Mouse (Mus musculus) CH12.LX (cell line): ENCODE measurements at regions not wholly inside any gene's neighbourhood (a gene's known extent, or its start where the extent isn't known, plus 50 kb on each side); places are given as distances from the start of the nearest gene placed in this dataset.

ENCODE experiments used
- DNase-seq: peaks from one replicate; pipeline ENCODE4 v3.0.0-alpha.2; 2013; ENCODE audit errors: extremely low read depth
- H3K27ac ChIP-seq: 2 replicates; pipeline ENCODE4 v1.5.1; 2012; ENCODE audit warnings: low read depth, mild to moderate bottlenecking, control low read depth, moderate library complexity; ENCODE audit not compliant: insufficient read depth
- H3K27me3 ChIP-seq: replicated peaks from 2 replicates; pipeline ENCODE3; 2012; ENCODE audit warnings: inconsistent platforms
- H3K36me3 ChIP-seq, 2 experiments: replicated peaks in 1 of 2; 2 replicates each; pipeline versions ENCODE3 to v1.6.1; 2012; ENCODE audit warnings: inconsistent platforms in 1 of 2, low read length in 1 of 2, mild to moderate bottlenecking in 1 of 2, mixed read lengths in 1 of 2, moderate library complexity in 1 of 2; ENCODE audit not compliant: control insufficient read depth in 1 of 2, insufficient read depth in 1 of 2
- H3K4me1 ChIP-seq, 2 experiments: 2 replicates each; pipeline ENCODE4 v1.6.1; 2012; ENCODE audit warnings: inconsistent platforms in 1 of 2, moderate library complexity in 1 of 2; ENCODE audit not compliant: insufficient read depth in 2 of 2, control insufficient read depth in 1 of 2
- H3K4me2 ChIP-seq: 2 replicates; pipeline ENCODE4 v1.6.1; 2012; ENCODE audit warnings: low read depth, mild to moderate bottlenecking, control low read depth; ENCODE audit not compliant: poor library complexity, insufficient read depth, severe bottlenecking
- H3K4me3 ChIP-seq, 3 experiments: fragments of 150-350 bp in 1 of 3; sonication (generic) in 1 of 3; replicated peaks in 1 of 3; 2 replicates each; pipeline versions ENCODE3 to v1.5.1; 2011 to 2012; ENCODE audit warnings: low read depth in 2 of 3, low read length in 2 of 3, mild to moderate bottlenecking in 2 of 3, moderate library complexity in 2 of 3, control low read depth in 1 of 3, improper control_type of control experiment in 1 of 3, inconsistent platforms in 1 of 3, mixed read lengths in 1 of 3; ENCODE audit not compliant: poor library complexity in 1 of 3
- H3K79me2 ChIP-seq: replicated peaks from 2 replicates; pipeline ENCODE4 v1.6.1; 2012; ENCODE audit warnings: mild to moderate bottlenecking, moderate library complexity; ENCODE audit not compliant: control insufficient read depth, poor library complexity, insufficient read depth, severe bottlenecking; ENCODE audit errors: extremely low read depth
- H3K9ac ChIP-seq: 2 replicates; pipeline ENCODE4 v1.6.1; 2012; ENCODE audit warnings: low read depth, mild to moderate bottlenecking, control low read depth, moderate library complexity; ENCODE audit not compliant: insufficient read depth
- H3K9me3 ChIP-seq: replicated peaks from 2 replicates; pipeline ENCODE3; 2012; ENCODE audit warnings: low read length, inconsistent platforms, mixed read lengths
- BHLHE40 ChIP-seq: IDR thresholded peaks from 2 replicates; pipeline ENCODE4 v1.6.1; 2011; ENCODE audit warnings: mild to moderate bottlenecking, low read depth, low read length, improper control_type of control experiment
- CHD1 ChIP-seq: IDR thresholded peaks from 2 replicates; pipeline ENCODE4 v1.6.1; 2012; ENCODE audit warnings: low read depth, low read length, improper control_type of control experiment, inconsistent platforms
- CHD2 ChIP-seq: IDR thresholded peaks from 2 replicates; pipeline ENCODE4 v1.6.1; 2011; ENCODE audit warnings: low read length, improper control_type of control experiment
- CTCF ChIP-seq, 2 experiments: IDR thresholded peaks in 1 of 2; conservative IDR thresholded peaks in 1 of 2; 2 replicates each; pipeline ENCODE4 v1.5.1; 2011 to 2012; ENCODE audit warnings: low read depth in 2 of 2, low read length in 2 of 2, improper control_type of control experiment in 1 of 2, inconsistent platforms in 1 of 2, mild to moderate bottlenecking in 1 of 2, moderate library complexity in 1 of 2
- E2F4 ChIP-seq: IDR thresholded peaks from 2 replicates; pipeline ENCODE4 v1.6.1; 2011; ENCODE audit warnings: low read depth, low read length, improper control_type of control experiment; ENCODE audit not compliant: insufficient replicate concordance
- ELF1 ChIP-seq: IDR thresholded peaks from 2 replicates; pipeline ENCODE4 v1.6.1; 2014; ENCODE audit warnings: low read depth, mild to moderate bottlenecking, inconsistent platforms, low read length, improper control_type of control experiment
- EP300 ChIP-seq: IDR thresholded peaks from 2 replicates; pipeline ENCODE4 v1.6.1; 2011; ENCODE audit warnings: low read length, improper control_type of control experiment
- ETS1 ChIP-seq: conservative IDR thresholded peaks from 2 replicates; pipeline ENCODE4 v1.6.1; 2012; ENCODE audit warnings: low read depth, mild to moderate bottlenecking, inconsistent platforms, low read length, improper control_type of control experiment, moderate library complexity
- GABPA ChIP-seq: IDR thresholded peaks from 2 replicates; pipeline ENCODE4 v1.6.1; 2012; ENCODE audit warnings: low read depth, low read length, improper control_type of control experiment, inconsistent platforms; ENCODE audit not compliant: insufficient replicate concordance
- HCFC1 ChIP-seq: IDR thresholded peaks from 2 replicates; pipeline ENCODE4 v1.6.1; 2012; ENCODE audit warnings: low read depth, mild to moderate bottlenecking, inconsistent platforms, low read length, improper control_type of control experiment
- IRF4 ChIP-seq: IDR thresholded peaks from 2 replicates; pipeline ENCODE4 v1.6.1; 2014; ENCODE audit warnings: low read depth, mild to moderate bottlenecking, inconsistent platforms, low read length, improper control_type of control experiment
- JUN ChIP-seq: IDR thresholded peaks from 2 replicates; pipeline ENCODE4 v1.6.1; 2011; ENCODE audit warnings: low read depth, mild to moderate bottlenecking, low read length, improper control_type of control experiment, moderate library complexity; ENCODE audit not compliant: insufficient read depth
- JUND ChIP-seq: conservative IDR thresholded peaks from 2 replicates; pipeline ENCODE4 v1.6.1; 2011; ENCODE audit warnings: low read depth, low read length, improper control_type of control experiment
- KAT2A ChIP-seq: IDR thresholded peaks from 2 replicates; pipeline ENCODE4 v1.6.1; 2012; ENCODE audit warnings: low read length, improper control_type of control experiment, inconsistent platforms; ENCODE audit not compliant: insufficient replicate concordance
- MAFK ChIP-seq: IDR thresholded peaks from 2 replicates; pipeline ENCODE4 v1.6.1; 2011; ENCODE audit warnings: low read length, improper control_type of control experiment; ENCODE audit not compliant: insufficient replicate concordance
- MAX ChIP-seq: IDR thresholded peaks from 2 replicates; pipeline ENCODE4 v1.6.1; 2011; ENCODE audit warnings: low read length, improper control_type of control experiment
- MAZ ChIP-seq: IDR thresholded peaks from 2 replicates; pipeline ENCODE4 v1.6.1; 2012; ENCODE audit warnings: low read depth, mild to moderate bottlenecking, inconsistent platforms, low read length, improper control_type of control experiment, moderate library complexity
- MEF2A ChIP-seq: IDR thresholded peaks from 2 replicates; pipeline ENCODE4 v1.6.1; 2014; ENCODE audit warnings: low read depth, mild to moderate bottlenecking, inconsistent platforms, low read length, improper control_type of control experiment, borderline replicate concordance
- MXI1 ChIP-seq: IDR thresholded peaks from 2 replicates; pipeline ENCODE4 v1.6.1; 2011; ENCODE audit warnings: mild to moderate bottlenecking, low read depth, low read length, improper control_type of control experiment
- MYC ChIP-seq: IDR thresholded peaks from 2 replicates; pipeline ENCODE4 v1.6.1; 2011; ENCODE audit warnings: low read depth, mild to moderate bottlenecking, improper control_type of control experiment, low read length
- NELFE ChIP-seq: IDR thresholded peaks from 2 replicates; pipeline ENCODE4 v1.6.1; 2011; ENCODE audit warnings: low read depth, low read length, improper control_type of control experiment
- NRF1 ChIP-seq: IDR thresholded peaks from 2 replicates; pipeline ENCODE4 v1.6.1; 2014; ENCODE audit warnings: low read depth, mild to moderate bottlenecking, inconsistent platforms, low read length, improper control_type of control experiment, moderate library complexity
- PAX5 ChIP-seq: IDR thresholded peaks from 2 replicates; pipeline ENCODE4 v1.6.1; 2012; ENCODE audit warnings: low read length, inconsistent platforms, mixed read lengths
- POLR2A ChIP-seq: IDR thresholded peaks from 2 replicates; pipeline ENCODE4 v1.6.1; 2011; ENCODE audit warnings: low read depth, mild to moderate bottlenecking, improper control_type of control experiment, low read length
- POLR2AphosphoS2 ChIP-seq: IDR thresholded peaks from 2 replicates; pipeline ENCODE4 v1.6.1; 2011; ENCODE audit warnings: low read depth, low read length, improper control_type of control experiment
- RAD21 ChIP-seq: IDR thresholded peaks from 2 replicates; pipeline ENCODE4 v1.6.1; 2011; ENCODE audit warnings: low read depth, mild to moderate bottlenecking, low read length, improper control_type of control experiment, moderate library complexity
- RCOR1 ChIP-seq: conservative IDR thresholded peaks from 2 replicates; pipeline ENCODE4 v1.6.1; 2012; ENCODE audit warnings: low read depth, mild to moderate bottlenecking, inconsistent platforms, low read length, improper control_type of control experiment
- SIN3A ChIP-seq: IDR thresholded peaks from 2 replicates; pipeline ENCODE4 v1.6.1; 2012; ENCODE audit warnings: low read length, improper control_type of control experiment, inconsistent platforms
- SMC3 ChIP-seq: IDR thresholded peaks from 2 replicates; pipeline ENCODE4 v1.6.1; 2011; ENCODE audit warnings: low read depth, low read length, improper control_type of control experiment
- TBP ChIP-seq: conservative IDR thresholded peaks from 2 replicates; pipeline ENCODE4 v1.6.1; 2011; ENCODE audit warnings: low read depth, low read length, improper control_type of control experiment
- TCF12 ChIP-seq: IDR thresholded peaks from 2 replicates; pipeline ENCODE4 v1.6.1; 2014; ENCODE audit warnings: low read depth, mild to moderate bottlenecking, inconsistent platforms, low read length, improper control_type of control experiment
- UBTF ChIP-seq: IDR thresholded peaks from 2 replicates; pipeline ENCODE4 v1.6.1; 2012; ENCODE audit warnings: low read depth, mild to moderate bottlenecking, inconsistent platforms, low read length, improper control_type of control experiment, moderate library complexity
- USF1 ChIP-seq: IDR thresholded peaks from 2 replicates; pipeline ENCODE4 v1.6.1; 2014; ENCODE audit warnings: low read depth, mild to moderate bottlenecking, inconsistent platforms, low read length, improper control_type of control experiment
- USF2 ChIP-seq: conservative IDR thresholded peaks from 2 replicates; pipeline ENCODE4 v1.6.1; 2011; ENCODE audit warnings: low read depth, low read length, improper control_type of control experiment
- ZC3H11A ChIP-seq: IDR thresholded peaks from 2 replicates; pipeline ENCODE4 v1.6.1; 2012; ENCODE audit warnings: low read depth, mild to moderate bottlenecking, inconsistent platforms, low read length, improper control_type of control experiment
- ZKSCAN1 ChIP-seq: IDR thresholded peaks from 2 replicates; pipeline ENCODE4 v1.6.1; 2012; ENCODE audit warnings: low read depth, inconsistent platforms, low read length, improper control_type of control experiment, borderline replicate concordance
- ZMIZ1 ChIP-seq: IDR thresholded peaks from 2 replicates; pipeline ENCODE4 v1.6.1; 2012; ENCODE audit warnings: low read depth, mild to moderate bottlenecking, inconsistent platforms, low read length, improper control_type of control experiment
- ZNF384 ChIP-seq: IDR thresholded peaks from 2 replicates; pipeline ENCODE4 v1.6.1; 2012; ENCODE audit warnings: low read depth, low read length, improper control_type of control experiment, inconsistent platforms
- dilution Hi-C: fragments of 300-500 bp; cut with MboI; formaldehyde crosslinking; loops from 2 replicates; pipeline ENCODE4 v1.14.3; 2020; ENCODE audit warnings: low sequenced_read_pairs; ENCODE audit not compliant: extremely low pct_unique_long_range_greater_than_20kb, extremely low pct_ligation_motif_present
- in situ Hi-C: fragments of 300-500 bp; cut with MboI; formaldehyde crosslinking; loops from 3 replicates; pipeline ENCODE4 v1.14.3; 2019; ENCODE audit warnings: low sequenced_read_pairs, low pct_ligation_motif_present, low pct_unique_long_range_greater_than_20kb, mixed read lengths

GRCm38 (mm10) chr16:46251639-46252038 is 96.8 kb upstream of the Gm4737 start:
- no peaks in the 10 kb centered on the region for H3K79me2 ChIP-seq
- peaks cover 7 to 23% of the 10 kb centered on the region in 2 experiments; a peak in 3 of 4 replicates for H3K4me1 ChIP-seq
- H3K4me2 ChIP-seq = peak overlapping the region; percentile 72; the same call in 1 of the 2 replicates
- DNase-seq = peak; percentile 63
- dilution Hi-C loops = no loop called here
- no peaks in the 10 kb centered on the region for H3K36me3 ChIP-seq
- TF ChIP-seq TCF12 = peak; percentile 90
- TF ChIP-seq MXI1 = peak; percentile 75
- peak; percentile 47 for TF ChIP-seq RAD21
- no peak for TF ChIP-seq GABPA
- no peak for TF ChIP-seq ZMIZ1
- TF ChIP-seq CTCF (conservative IDR thresholded peaks at IDR 0.05 in 1 of 2, IDR thresholded peaks at IDR 0.05 in 1 of 2; ENCODE audit: low read depth in 2 of 2, low read length in 2 of 2) = peak in 1 of 2 experiments; percentile 47; a peak in 2 of 4 replicates
- TF ChIP-seq IRF4 = peak; percentile 75
- TF ChIP-seq NRF1 = no peak
- no peak for TF ChIP-seq CHD1
- TF ChIP-seq ETS1 = peak; percentile 95
- TF ChIP-seq JUN = no peak
- TF ChIP-seq ZC3H11A = no peak
- TF ChIP-seq POLR2A = no peak
- peak; percentile 82 for TF ChIP-seq SIN3A
- TF ChIP-seq NELFE = no peak
- no peak for TF ChIP-seq USF2
- TF ChIP-seq RCOR1 = no peak
- no peak for TF ChIP-seq ZNF384
- TF ChIP-seq JUND = no peak; the same call in 1 of the 2 replicates
- 0 out of 2 replicates have a peak, but pooled peaks have one; percentile 40 for TF ChIP-seq MYC
- TF ChIP-seq PAX5 = no peak
- peak; percentile 83 for TF ChIP-seq MAX
- no peak for TF ChIP-seq E2F4
- no peak for TF ChIP-seq POLR2AphosphoS2
- no peak for TF ChIP-seq ELF1
- TF ChIP-seq MAFK = no peak
- no peak for TF ChIP-seq TBP
- TF ChIP-seq USF1 = no peak
- TF ChIP-seq MEF2A = peak; percentile 60; the same call in 1 of the 2 replicates
- no peak for TF ChIP-seq KAT2A
- TF ChIP-seq ZKSCAN1 = no peak
- peak; percentile 75 for TF ChIP-seq BHLHE40
- TF ChIP-seq SMC3 = peak; percentile 13; the same call in 1 of the 2 replicates
- peak; percentile 42; the same call in 1 of the 2 replicates for TF ChIP-seq CHD2
- TF ChIP-seq EP300 = peak; percentile 78
- no peak for TF ChIP-seq UBTF
- no peak for TF ChIP-seq MAZ
- TF ChIP-seq HCFC1 = no peak
- TF ChIP-seq, all 38 proteins: peak for 14
- H3K9me3 ChIP-seq = peaks cover 36% of the 10 kb centered on the region
- no peaks in the 10 kb centered on the region for H3K27me3 ChIP-seq
- no peak overlapping the region for H3K27ac ChIP-seq
- in situ Hi-C loops = loop anchor here (5.0 kb wide), 1 partner anchor 129 kb away; the partner anchor contains the start of gene Cd96
- H3K9ac ChIP-seq = no peak overlapping the region
- H3K4me3 ChIP-seq = no peak overlapping the region
